Mouse (Mus musculus) heart, postnatal 0 days (tissue): ENCODE data around the gene Hfe.

Source experiments
- CTCF ChIP-seq: IDR thresholded peaks from 2 replicates; pipeline ENCODE4 v1.5.1; 2016; ENCODE audit warnings: antibody characterized with exemption, control low read depth, low read depth
- EP300 ChIP-seq: IDR thresholded peaks from 2 replicates; pipeline ENCODE4 v1.6.1; 2016; ENCODE audit warnings: antibody characterized with exemption, low read depth

DNA sequence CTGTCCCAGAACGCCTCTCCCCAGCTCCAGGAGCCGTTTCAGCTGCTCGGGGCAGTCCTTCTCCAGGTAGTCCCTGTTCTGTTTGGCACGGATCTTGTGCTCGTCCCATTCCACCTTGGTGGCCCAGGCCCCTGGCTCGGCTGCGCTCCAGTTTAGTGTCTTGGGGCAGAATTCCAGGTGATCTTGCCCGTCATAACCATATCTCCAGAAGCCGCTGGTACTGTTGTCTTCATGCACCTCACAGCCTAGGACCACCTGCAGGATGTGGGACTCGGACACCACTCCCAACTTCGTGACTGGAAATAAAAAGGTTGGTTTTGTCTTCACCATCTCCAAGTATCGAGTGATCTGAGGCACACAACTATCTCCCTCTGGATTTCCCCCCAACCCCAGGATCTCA is 3.9 kb downstream of the Hfe start:
- TF ChIP-seq CTCF, result no peak
- no peak for TF ChIP-seq EP300
